Mouse (Mus musculus) 3134 (cell line): ENCODE results near the gene Dnajc21.

Experiments used
- DNase-seq: peaks from one replicate; pipeline ENCODE4 v3.0.0-alpha.2; 2011; ENCODE audit warnings: low spot score; ENCODE audit not compliant: insufficient read length; ENCODE audit errors: extremely low read depth

The Dnajc21 gene

DNA sequence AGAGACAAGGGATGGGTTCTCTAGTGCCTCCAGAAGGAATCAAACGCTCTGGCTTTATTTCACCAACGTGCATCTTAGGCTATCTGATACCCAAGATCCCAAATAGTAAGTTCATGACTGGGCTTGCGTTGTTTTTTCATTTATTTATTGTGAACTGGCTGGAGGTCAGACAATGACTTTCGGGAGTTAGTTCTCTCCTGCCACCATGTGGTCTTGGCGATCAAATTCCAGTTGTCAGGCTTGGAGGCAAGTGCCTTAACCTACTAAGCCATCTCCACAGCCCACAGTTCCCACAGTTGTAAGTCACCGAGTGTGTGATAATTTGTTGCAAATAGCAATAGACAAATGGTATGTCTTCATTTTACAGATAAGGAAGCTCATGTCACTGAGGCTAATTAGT is 30.4 kb downstream of the Dnajc21 start:
- no peak for DNase-seq

DNA sequence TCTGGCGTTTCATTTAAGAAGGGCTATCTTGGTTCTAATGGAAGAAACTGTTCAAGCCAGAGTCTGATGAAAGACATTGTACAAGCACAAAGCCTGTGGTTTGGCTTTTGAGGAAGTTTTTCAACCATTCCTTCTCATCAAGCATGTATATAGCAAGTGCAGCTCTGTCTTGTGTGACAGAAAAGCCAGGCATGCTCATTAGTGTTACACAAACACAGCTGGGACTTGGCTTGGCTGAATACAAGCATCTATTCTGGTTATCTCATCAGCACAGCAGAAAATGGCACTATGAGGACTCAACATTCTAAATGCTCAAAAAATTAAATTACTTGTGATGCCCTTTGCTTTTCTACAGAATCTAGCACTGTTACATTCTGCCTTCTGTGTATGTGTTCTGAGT is 33.4 kb downstream of the Dnajc21 start:
- no peak for DNase-seq

DNA sequence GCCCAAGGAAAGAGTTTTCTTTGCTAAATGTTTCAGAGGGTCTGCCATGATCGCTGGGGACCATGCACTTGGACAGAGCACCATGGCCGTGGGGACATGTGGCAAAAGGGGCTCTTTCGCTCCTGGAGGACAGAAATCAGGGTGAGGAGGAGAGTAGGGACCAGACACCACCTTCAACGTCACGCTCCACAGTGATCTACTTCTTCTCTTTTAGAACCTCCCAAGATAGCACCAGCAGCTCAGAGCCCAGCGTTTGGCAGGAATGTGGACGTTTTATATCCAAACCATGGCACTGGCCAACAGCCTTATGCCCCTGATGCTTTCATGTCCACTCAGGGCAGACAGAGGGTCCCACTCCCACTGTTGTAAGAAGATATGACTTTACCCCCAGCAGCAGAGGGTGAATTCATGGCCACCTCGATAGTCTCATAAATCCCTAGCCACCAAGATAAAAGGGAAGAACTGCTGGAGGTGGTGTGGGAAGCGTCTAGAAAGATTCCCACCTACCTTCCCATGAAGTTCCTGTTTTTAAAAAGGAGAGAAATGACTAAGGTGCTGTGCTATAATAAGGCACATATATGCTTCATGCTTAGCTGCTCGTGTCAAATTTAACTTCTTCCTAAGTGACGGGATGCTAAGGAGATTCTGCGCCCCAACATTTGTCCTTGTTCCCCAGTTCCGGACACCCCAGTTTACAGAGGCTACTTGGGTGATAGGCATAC is 43.6 kb downstream of the Dnajc21 start:
- DNase-seq = no peak

DNA sequence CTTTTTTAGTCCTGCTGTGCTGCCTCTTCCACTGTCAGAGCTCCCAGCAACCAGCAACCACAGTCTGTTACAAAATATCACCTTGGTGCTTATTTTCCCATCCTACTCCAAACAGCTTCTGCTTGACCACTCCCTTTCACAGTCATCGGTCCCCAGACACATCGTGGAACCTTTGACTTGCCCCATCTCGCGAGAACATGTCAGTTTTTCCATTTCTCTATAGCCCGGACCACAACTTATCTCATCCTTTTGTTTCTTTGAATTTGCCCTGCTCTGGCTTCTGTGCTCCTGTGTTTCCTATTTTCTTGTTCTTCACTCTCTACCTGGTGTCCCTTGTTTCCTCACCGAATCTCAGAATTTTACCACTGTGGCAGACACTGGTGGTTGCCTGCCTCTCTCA is 44.2 kb downstream of the Dnajc21 start:
- DNase-seq = no peak

DNA sequence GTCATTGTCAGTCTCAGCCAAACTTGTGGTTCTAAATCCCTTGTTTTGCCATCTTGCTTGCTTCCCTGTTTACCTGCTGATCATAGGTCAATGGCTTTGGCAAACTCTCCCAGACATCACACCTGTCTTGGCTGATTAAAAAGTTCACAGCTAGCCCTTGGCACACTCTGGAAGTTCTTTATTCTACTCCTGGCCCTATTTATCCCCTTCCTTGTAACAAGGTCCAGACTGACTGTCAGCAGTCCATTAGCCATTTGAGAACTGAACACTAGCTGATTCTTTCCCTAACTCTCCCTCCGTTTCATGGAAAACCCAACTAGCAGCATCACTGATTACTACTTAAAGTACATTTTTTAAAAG is 48.6 kb downstream of the Dnajc21 start:
- DNase-seq = no peak

DNA sequence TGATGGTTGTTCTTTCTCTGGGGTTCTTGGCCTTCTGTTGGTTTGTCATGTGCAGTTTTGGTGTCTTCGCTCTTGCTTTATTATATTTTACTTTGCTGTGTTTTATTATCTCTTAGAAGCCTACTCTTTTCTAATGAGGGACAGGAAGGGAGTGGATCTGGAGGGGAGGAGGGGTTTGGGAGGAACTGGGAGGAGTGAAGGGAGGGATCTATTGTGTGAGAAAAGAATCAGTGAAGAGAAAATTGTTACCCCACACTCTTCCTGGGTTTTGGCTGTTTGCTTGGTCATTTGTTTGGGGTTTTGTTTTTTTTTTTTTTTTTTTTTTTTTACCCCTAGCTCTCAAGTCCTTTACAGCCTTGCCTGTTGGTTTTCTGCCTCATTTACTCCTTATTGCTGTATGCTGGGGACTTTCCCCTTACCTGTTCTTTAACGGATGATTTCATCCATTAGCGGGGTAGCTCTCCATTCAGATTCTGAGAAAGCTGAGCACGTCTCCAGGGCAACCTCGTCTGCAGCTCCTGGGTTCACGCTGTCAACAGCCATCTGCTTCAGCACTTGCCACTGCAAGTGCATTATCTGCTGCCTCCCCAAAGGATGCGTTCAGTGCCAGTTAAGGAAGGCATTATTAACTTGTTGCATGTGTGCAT is 49.1 kb downstream of the Dnajc21 start:
- no peak for DNase-seq

DNA sequence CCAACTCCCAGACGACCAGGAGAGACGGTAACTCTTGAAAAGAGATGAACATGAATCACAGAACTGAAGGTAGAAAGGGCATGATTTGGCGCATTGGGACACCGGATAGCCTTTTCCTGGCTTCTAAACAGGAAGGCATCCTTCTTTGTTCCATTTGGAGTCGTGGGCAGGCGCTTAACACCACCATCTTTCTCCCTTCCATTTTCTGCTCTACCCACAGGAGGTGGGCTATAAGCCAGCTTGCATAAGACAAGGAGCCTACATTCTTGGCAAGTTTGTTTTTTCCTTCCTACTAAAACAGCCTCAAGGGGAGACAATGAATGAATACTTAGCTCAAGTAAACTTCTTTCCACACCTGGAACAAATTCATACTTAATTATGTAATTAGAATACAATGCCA is 56.7 kb downstream of the Dnajc21 start:
- no peak for DNase-seq

DNA sequence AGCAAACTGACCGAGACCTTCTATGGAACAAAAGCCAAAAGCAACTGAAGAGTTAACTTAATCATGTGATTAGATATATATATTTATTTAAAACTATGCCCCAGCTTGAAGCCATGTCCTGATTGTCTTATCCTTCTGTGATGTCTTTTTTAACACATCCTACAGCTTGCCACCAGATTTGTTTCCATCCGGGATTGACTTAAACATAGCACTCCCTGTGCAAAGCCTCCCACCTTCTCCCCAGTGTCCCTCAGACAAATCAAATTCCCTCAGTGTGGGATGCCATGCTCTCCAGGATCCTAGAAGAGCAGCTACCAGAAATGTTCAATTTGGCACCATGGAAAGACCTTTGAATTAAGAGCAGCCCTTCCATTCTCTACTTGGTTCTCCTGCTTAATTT is 59.4 kb downstream of the Dnajc21 start:
- no peak for DNase-seq

DNA sequence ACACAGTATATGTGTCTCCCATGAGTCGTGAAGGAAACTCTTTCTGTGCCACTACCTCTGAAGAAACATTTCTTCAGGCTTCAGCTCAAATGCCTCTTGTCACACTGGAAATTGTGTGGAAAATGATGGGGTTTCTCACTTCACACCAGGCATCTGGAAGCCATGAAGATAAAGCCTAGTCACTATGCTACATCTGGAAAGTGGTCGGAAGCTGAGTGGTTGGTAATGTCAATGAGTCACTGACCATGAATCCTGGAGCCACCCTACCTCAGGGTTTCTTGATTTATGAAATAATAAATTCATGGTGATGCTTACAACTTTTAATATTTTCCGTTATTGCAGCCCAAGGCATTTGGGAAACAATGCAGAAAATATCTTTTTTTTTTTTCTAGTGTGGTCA is 60.5 kb downstream of the Dnajc21 start:
- DNase-seq = no peak

DNA sequence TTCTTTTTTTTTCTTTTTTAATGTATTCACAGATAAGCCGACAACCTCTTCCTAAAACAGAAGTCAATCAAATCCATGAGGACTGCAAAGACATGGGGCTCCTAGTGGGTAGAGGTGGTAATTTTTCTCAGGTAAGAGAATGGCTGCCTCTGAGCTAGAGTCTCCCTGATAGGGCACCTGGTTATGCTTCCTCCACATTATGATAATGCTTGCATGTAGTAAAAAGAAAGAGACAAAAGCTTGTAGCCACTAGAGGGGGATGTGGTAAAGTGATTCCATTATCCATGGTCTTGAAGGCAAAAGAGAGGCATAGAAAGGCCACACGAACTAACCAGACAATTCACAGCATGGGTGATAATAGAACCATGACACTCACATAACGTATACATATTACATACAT is 69.9 kb downstream of the Dnajc21 start:
- DNase-seq = no peak

DNA sequence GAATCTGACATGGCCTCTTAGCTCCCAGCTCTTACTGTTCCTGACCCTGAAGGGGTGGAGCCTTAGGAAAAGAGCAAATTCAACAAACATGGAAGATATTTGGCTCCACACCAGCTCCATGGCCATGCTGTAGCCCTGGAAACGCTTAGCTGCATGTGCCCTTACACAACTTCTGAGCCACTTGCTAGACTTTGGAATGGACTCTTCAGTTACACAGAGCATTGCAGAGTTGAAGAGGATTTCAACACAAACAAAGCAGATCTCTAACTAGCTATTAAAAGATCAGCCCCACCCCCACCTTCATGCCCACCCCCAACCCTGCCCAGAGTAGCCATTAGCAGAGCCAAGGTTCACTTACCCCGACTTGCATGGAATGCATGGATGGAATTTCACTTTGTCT is 70.5 kb downstream of the Dnajc21 start:
- no peak for DNase-seq
